Mouse (Mus musculus) granulocyte monocyte progenitor cell, adult 5-6 weeks (primary cell): ENCODE measurements at regions not wholly inside any gene's neighbourhood (a gene's known extent, or its start where the extent isn't known, plus 50 kb on each side); places are given as distances from the start of the nearest gene placed in this dataset.
"Not testable (repeated sequence)": the region's sequence is repeated elsewhere in the genome, so short reads cannot be mapped to it uniquely, and the experiment has no call there.

ENCODE experiments used
- ATAC-seq: replicated peaks from 2 replicates; pipeline ENCODE4 v1.8.0; 2016; ENCODE audit warnings: mild to moderate bottlenecking, moderate TSS enrichment, inconsistent platforms; ENCODE audit not compliant: poor library complexity, severe bottlenecking

GRCm38 (mm10) chr9:115847289-115848074 lies 61.8 kb upstream of the Gadl1 start:
- no peak for ATAC-seq

- ATAC-seq, result not testable (repeated sequence)
Measured at GRCm38 (mm10) chr9:115853210-115853842, 55.9 kb upstream of the Gadl1 start.

- no peak for ATAC-seq
Measured at GRCm38 (mm10) chr9:115857301-115857700, 52.0 kb upstream of the Gadl1 start.

GRCm38 (mm10) chr9:115858848-115859247 lies 50.4 kb upstream of the Gadl1 start:
- peak; percentile 38 for ATAC-seq
